Comparison of ENCODE assay signal across 9 mouse cellular contexts in the genomic region with DNA sequence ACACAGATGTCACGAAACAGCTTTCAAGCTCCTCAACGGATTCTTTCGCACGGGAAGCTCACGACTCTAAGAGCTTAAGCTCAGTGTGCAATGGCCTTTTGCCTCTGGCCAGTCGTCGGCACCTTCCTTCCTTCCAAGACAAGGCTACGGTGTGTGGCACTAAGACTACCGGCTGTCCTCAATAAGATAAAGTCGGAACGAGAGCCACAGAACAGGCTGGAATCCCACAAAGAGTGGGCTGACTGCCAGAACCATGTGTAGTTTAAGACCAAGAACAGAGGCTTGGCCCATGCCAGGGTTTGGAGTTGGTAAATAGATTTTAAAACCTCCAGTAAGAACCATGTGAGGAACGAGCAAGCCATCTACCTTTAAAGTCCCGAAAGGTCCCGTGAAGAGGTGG.
DNase-seq lines count a peak whose midpoint lies in the region; ATAC-seq and TF ChIP-seq lines count a peak whose summit lies in the region.
"Had no signal": no experiment of that assay in that cellular context is flagged by ENCODE, and none has a peak within 500 bp of the region (broad histone marks: within the 10 kb centered on the region; RNA-seq: fewer than 3 reads in every experiment).

No protein-coding gene starts in this region.

- no peak overlapping the region for H3K27ac ChIP-seq in lung, postnatal 0 days (ENCODE audit: low read length)
- H3K27ac ChIP-seq in hindbrain, embryonic 14.5 days, result no peak overlapping the region
- H3K27ac ChIP-seq: kidney, postnatal 0 days had no signal

- no peak for TF ChIP-seq CTCF in lung, postnatal 0 days (IDR thresholded peaks at IDR 0.05)

- TF ChIP-seq EP300 in lung, postnatal 0 days (IDR thresholded peaks at IDR 0.05), result no peak

- no peak for ATAC-seq in lung, postnatal 0 days
- ATAC-seq in hindbrain, embryonic 14.5 days (ENCODE audit: low FRiP score), result no peak

- no peaks in the 10 kb centered on the region for H3K4me1 ChIP-seq in lung, postnatal 0 days (ENCODE audit: insufficient read depth, low read depth, low read length)
- no peaks in the 10 kb centered on the region for H3K4me1 ChIP-seq in hindbrain, embryonic 14.5 days (replicated peaks; ENCODE audit: control insufficient read depth, insufficient read depth, low read length)

- H3K4me3 ChIP-seq in lung, postnatal 0 days (ENCODE audit: low read depth, low read length), result no peak overlapping the region
- H3K4me3 ChIP-seq in hindbrain, embryonic 14.5 days (replicated peaks; ENCODE audit: low read length), result no peak overlapping the region

- WGBS in lung, postnatal 0 days, result 39% methylated on average over 14 of the region's 14 CpGs
- WGBS in hindbrain, embryonic 14.5 days, result 83% methylated on average over 14 of the region's 14 CpGs

- intact Hi-C loops in left cerebral cortex, postnatal 4 days (cut with DNase I), result loop anchor here (10.0 kb wide), 1 partner anchor 229 kb away; no protein-coding TSS in a partner anchor

- H3K9ac ChIP-seq in lung, postnatal 0 days (replicated peaks; ENCODE audit: low read depth), result no peak overlapping the region
- no peak overlapping the region for H3K9ac ChIP-seq in hindbrain, embryonic 14.5 days

- H3K4me2 ChIP-seq in lung, postnatal 0 days (replicated peaks; ENCODE audit: low read depth, low read length), result peak overlapping the region; percentile 8; the same call in 1 of the 2 replicates
- no peak overlapping the region for H3K4me2 ChIP-seq in hindbrain, embryonic 14.5 days (replicated peaks)

- H3K27me3 ChIP-seq in lung, postnatal 0 days (replicated peaks; ENCODE audit: insufficient read depth, low read length), result no peaks in the 10 kb centered on the region
- no peaks in the 10 kb centered on the region for H3K27me3 ChIP-seq in hindbrain, embryonic 14.5 days (ENCODE audit: control insufficient read depth, insufficient read depth, low read length)

- no peaks in the 10 kb centered on the region for H3K36me3 ChIP-seq in lung, postnatal 0 days (ENCODE audit: insufficient read depth, low read length)
- no peaks in the 10 kb centered on the region for H3K36me3 ChIP-seq in hindbrain, embryonic 14.5 days (replicated peaks; ENCODE audit: control insufficient read depth, insufficient read depth)

- DNase-seq in adrenal gland, postnatal 10 days, result peak; percentile 18
- no peak for DNase-seq in adrenal gland, adult 18-20 months (ENCODE audit: low spot score in 2 of 2)
- DNase-seq in left cerebral cortex, postnatal 4 days, result peak; percentile 60
- no peak for DNase-seq in left cerebral cortex, adult 9 months (ENCODE audit: low spot score in 2 of 2)
- DNase-seq in cerebellum, postnatal 25 days, result peak; percentile 54 to 71
- peak; percentile 24 for DNase-seq in lung, postnatal 0 days (ENCODE audit: low spot score)
- DNase-seq in hindbrain, embryonic 14.5 days (ENCODE audit: low spot score), result no peak
- DNase-seq in urinary bladder, postnatal 4 days (ENCODE audit: low spot score in 2 of 2), result no peak

- no peaks in the 10 kb centered on the region for H3K9me3 ChIP-seq in lung, postnatal 0 days (ENCODE audit: low read length)
- no peaks in the 10 kb centered on the region for H3K9me3 ChIP-seq in hindbrain, embryonic 14.5 days (ENCODE audit: control insufficient read depth, low read length)

Comparison
In these comparisons a context has a peak if more than half of its experiments do, and no peak if none do; other contexts are left out.
1. DNase-seq: peak in adrenal gland, postnatal 10 days (single experiment), left cerebral cortex, postnatal 4 days (single experiment), cerebellum, postnatal 25 days (2 of 2) and lung, postnatal 0 days (single experiment); none in adrenal gland, adult 18-20 months (0 of 2), left cerebral cortex, adult 9 months (0 of 2), hindbrain, embryonic 14.5 days (single experiment) and urinary bladder, postnatal 4 days (0 of 2).